Mouse (Mus musculus) lung, embryonic 15.5 days (tissue): ENCODE results near the gene Ubqln4. TPM values are rescaled to one million over a fixed set of nuclear protein-coding genes. Genes with fewer than 3 reads are reported as not detected.

Experiments
- ATAC-seq: fragments of 200-750 bp; cut with Nextera tagmentation; 2 replicates; pipeline ENCODE4 v1.8.0; 2017; ENCODE audit warnings: moderate number of reproducible peaks, borderline replicate concordance; ENCODE audit not compliant: low FRiP score, low TSS enrichment; ENCODE audit errors: extremely low read depth
- H3K27ac ChIP-seq: fragments of 300-500 bp; sonication (generic); 2 replicates; pipeline ENCODE4 v1.5.1; 2015; ENCODE audit warnings: moderate library complexity, mild to moderate bottlenecking, inconsistent platforms
- H3K27me3 ChIP-seq: fragments of 300-500 bp; sonication (generic); 2 replicates; pipeline ENCODE4 v1.6.1; 2015; ENCODE audit warnings: inconsistent platforms
- H3K36me3 ChIP-seq: fragments of 300-500 bp; sonication (generic); 2 replicates; pipeline ENCODE4 v1.6.1; 2015; ENCODE audit warnings: inconsistent platforms
- H3K4me1 ChIP-seq: fragments of 300-500 bp; sonication (generic); 2 replicates; pipeline ENCODE4 v1.6.1; 2015; ENCODE audit warnings: inconsistent platforms
- H3K4me2 ChIP-seq: fragments of 300-500 bp; sonication (generic); 2 replicates; pipeline ENCODE4 v1.6.1; 2015; ENCODE audit warnings: inconsistent platforms, mild to moderate bottlenecking, moderate library complexity
- H3K4me3 ChIP-seq: fragments of 300-500 bp; sonication (generic); 2 replicates; pipeline ENCODE4 v1.5.1; 2015; ENCODE audit warnings: mild to moderate bottlenecking, inconsistent platforms
- H3K9ac ChIP-seq: fragments of 300-500 bp; sonication (generic); 2 replicates; pipeline ENCODE4 v1.6.1; 2015; ENCODE audit warnings: inconsistent platforms
- H3K9me3 ChIP-seq: fragments of 300-500 bp; sonication (generic); 2 replicates; pipeline ENCODE4 v1.6.1; 2016; ENCODE audit warnings: inconsistent platforms
- WGBS: fragments of 180-500 bp; shearing (Covaris S2); methylation state at CpG from one replicate; pipeline ENCODE4 v1.1.7; 2015; 5-methylcytosine and 5-hydroxymethylcytosine counted together
- polyA plus RNA-seq: library from polyadenylated mRNA; unstranded; fragments of >200 nt; fragmentation: Nextera tagmentation; extraction: Ambion mirVana; gene quantifications from 2 replicates; pipeline ENCODE4 v1.2.1, GENCODE M21; 2015

Ubqln4 gene
- polyA plus RNA-seq, 1 experiment from 2014 or later = 46.4 TPM

- Histone ChIP-seq H3K4me1 (peaks cover 8% of the 10 kb centered on the region), H3K36me3 (peaks cover 79% of the 10 kb centered on the region), H3K4me2 (no peak overlapping the region), H3K27ac (no peak overlapping the region), H3K27me3 (no peaks in the 10 kb centered on the region), H3K9me3 (no peaks in the 10 kb centered on the region), H3K4me3 (no peak overlapping the region), H3K9ac (no peak overlapping the region)
- 94% methylated on average over 9 of the region's 9 CpGs for WGBS
- ATAC-seq = no peak
Observed at GRCm38 (mm10) chr3:88559596-88559995, 6.0 kb downstream of the Ubqln4 start.

GRCm38 (mm10) chr3:88561989-88562388 is 8.4 kb downstream of the Ubqln4 start:
- no peaks in the 10 kb centered on the region for H3K9me3 ChIP-seq
- H3K4me1 ChIP-seq = no peaks in the 10 kb centered on the region
- no peak overlapping the region for H3K4me3 ChIP-seq
- ATAC-seq = no peak
- no peak overlapping the region for H3K9ac ChIP-seq
- no peak overlapping the region for H3K4me2 ChIP-seq
- H3K27ac ChIP-seq = no peak overlapping the region
- peaks cover 91% of the 10 kb centered on the region for H3K36me3 ChIP-seq
- no peaks in the 10 kb centered on the region for H3K27me3 ChIP-seq
- 74% methylated on average over 4 of the region's 4 CpGs for WGBS

- H3K27ac ChIP-seq = no peak overlapping the region
- ATAC-seq = no peak
- H3K9me3 ChIP-seq = no peaks in the 10 kb centered on the region
- H3K27me3 ChIP-seq = no peaks in the 10 kb centered on the region
- H3K9ac ChIP-seq = no peak overlapping the region
- H3K4me2 ChIP-seq = no peak overlapping the region
- 73% methylated on average over 4 of the region's 4 CpGs for WGBS
- no peaks in the 10 kb centered on the region for H3K4me1 ChIP-seq
- H3K4me3 ChIP-seq = no peak overlapping the region
- H3K36me3 ChIP-seq = peaks cover 91% of the 10 kb centered on the region
Observed at GRCm38 (mm10) chr3:88563442-88563841, 9.9 kb downstream of the Ubqln4 start.

GRCm38 (mm10) chr3:88563966-88564365 is 10.4 kb downstream of the Ubqln4 start:
- ATAC-seq = no peak
- no peaks in the 10 kb centered on the region for H3K9me3 ChIP-seq
- peaks cover 91% of the 10 kb centered on the region for H3K36me3 ChIP-seq
- no peak overlapping the region for H3K4me2 ChIP-seq
- no peak overlapping the region for H3K27ac ChIP-seq
- H3K4me1 ChIP-seq = no peaks in the 10 kb centered on the region
- H3K9ac ChIP-seq = no peak overlapping the region
- 79% methylated on average over 7 of the region's 7 CpGs for whole genome bisulfite sequencing
- no peaks in the 10 kb centered on the region for H3K27me3 ChIP-seq
- H3K4me3 ChIP-seq = no peak overlapping the region

- H3K4me1 ChIP-seq = no peaks in the 10 kb centered on the region
- no peak overlapping the region for H3K9ac ChIP-seq
- peaks cover 84% of the 10 kb centered on the region for H3K36me3 ChIP-seq
- H3K4me3 ChIP-seq = no peak overlapping the region
- WGBS = 90% methylated on average over 3 of the region's 3 CpGs
- H3K27ac ChIP-seq = no peak overlapping the region
- H3K27me3 ChIP-seq = no peaks in the 10 kb centered on the region
- no peak for ATAC-seq
- H3K9me3 ChIP-seq = no peaks in the 10 kb centered on the region
- no peak overlapping the region for H3K4me2 ChIP-seq
Observed at GRCm38 (mm10) chr3:88566116-88566515, 12.6 kb downstream of the Ubqln4 start.

GRCm38 (mm10) chr3:88566536-88567061 is 13.0 kb downstream of the Ubqln4 start:
- ATAC-seq = no peak
- Histone ChIP-seq H3K27ac (no peak overlapping the region), H3K4me3 (no peak overlapping the region), H3K4me1 (no peaks in the 10 kb centered on the region), H3K9me3 (no peaks in the 10 kb centered on the region), H3K27me3 (no peaks in the 10 kb centered on the region), H3K36me3 (peaks cover 83% of the 10 kb centered on the region), H3K4me2 (no peak overlapping the region), H3K9ac (no peak overlapping the region)
- whole genome bisulfite sequencing = 81% methylated on average over 4 of the region's 4 CpGs

- peaks cover 73% of the 10 kb centered on the region for H3K36me3 ChIP-seq
- H3K4me3 ChIP-seq = no peak overlapping the region
- no peaks in the 10 kb centered on the region for H3K9me3 ChIP-seq
- H3K27ac ChIP-seq = no peak overlapping the region
- ATAC-seq = no peak
- H3K27me3 ChIP-seq = no peaks in the 10 kb centered on the region
- H3K9ac ChIP-seq = no peak overlapping the region
- WGBS = 78% methylated on average over 6 of the region's 6 CpGs
- H3K4me2 ChIP-seq = no peak overlapping the region
- H3K4me1 ChIP-seq = no peaks in the 10 kb centered on the region
Observed at GRCm38 (mm10) chr3:88567892-88568291, 14.3 kb downstream of the Ubqln4 start.

- H3K27me3 ChIP-seq = no peaks in the 10 kb centered on the region
- H3K27ac ChIP-seq = no peak overlapping the region
- H3K9me3 ChIP-seq = no peaks in the 10 kb centered on the region
- H3K4me3 ChIP-seq = no peak overlapping the region
- H3K36me3 ChIP-seq = peaks cover 66% of the 10 kb centered on the region
- H3K9ac ChIP-seq = no peak overlapping the region
- WGBS = 90% methylated on average over 2 of the region's 2 CpGs
- no peak for ATAC-seq
- H3K4me2 ChIP-seq = no peak overlapping the region
- H3K4me1 ChIP-seq = no peaks in the 10 kb centered on the region
Observed at GRCm38 (mm10) chr3:88568615-88569014, 15.1 kb downstream of the Ubqln4 start.

- ATAC-seq = no peak
- WGBS = 94% methylated on average over 2 of the region's 2 CpGs
- no peak overlapping the region for H3K9ac ChIP-seq
Observed at GRCm38 (mm10) chr3:88569093-88569492, 15.5 kb downstream of the Ubqln4 start.

GRCm38 (mm10) chr3:88569694-88570093 is 16.1 kb downstream of the Ubqln4 start:
- 80% methylated on average over 5 of the region's 5 CpGs for WGBS
- no peak for ATAC-seq
- Histone ChIP-seq H3K4me1 (no peaks in the 10 kb centered on the region), H3K4me3 (no peak overlapping the region), H3K27me3 (no peaks in the 10 kb centered on the region), H3K4me2 (no peak overlapping the region), H3K9me3 (no peaks in the 10 kb centered on the region), H3K36me3 (peaks cover 55% of the 10 kb centered on the region), H3K9ac (no peak overlapping the region), H3K27ac (no peak overlapping the region)

More at GRCm38 (mm10) chr3:88569093-88569492, 15.5 kb downstream of the Ubqln4 start:
- Histone ChIP-seq H3K27ac (no peak overlapping the region), H3K36me3 (peaks cover 61% of the 10 kb centered on the region), H3K4me1 (no peaks in the 10 kb centered on the region), H3K27me3 (no peaks in the 10 kb centered on the region), H3K4me2 (no peak overlapping the region), H3K4me3 (no peak overlapping the region), H3K9me3 (no peaks in the 10 kb centered on the region)

GRCm38 (mm10) chr3:88570341-88570740 is 16.8 kb downstream of the Ubqln4 start:
- H3K4me3 ChIP-seq = no peak overlapping the region
- no peak overlapping the region for H3K9ac ChIP-seq
- ATAC-seq = no peak
- H3K4me2 ChIP-seq = no peak overlapping the region
- peaks cover 49% of the 10 kb centered on the region for H3K36me3 ChIP-seq
- H3K9me3 ChIP-seq = no peaks in the 10 kb centered on the region
- no peak overlapping the region for H3K27ac ChIP-seq
- H3K4me1 ChIP-seq = no peaks in the 10 kb centered on the region
- 81% methylated on average over 10 of the region's 10 CpGs for WGBS
- no peaks in the 10 kb centered on the region for H3K27me3 ChIP-seq

GRCm38 (mm10) chr3:88571856-88572255 is 18.3 kb downstream of the Ubqln4 start:
- ATAC-seq = no peak
- Histone ChIP-seq H3K36me3 (peaks cover 34% of the 10 kb centered on the region), H3K27me3 (no peaks in the 10 kb centered on the region), H3K4me3 (no peak overlapping the region), H3K9me3 (no peaks in the 10 kb centered on the region), H3K4me2 (no peak overlapping the region), H3K9ac (no peak overlapping the region), H3K27ac (no peak overlapping the region), H3K4me1 (no peaks in the 10 kb centered on the region)
- 74% methylated on average over 1 of the region's 1 CpGs for WGBS

- no peak for ATAC-seq
- Histone ChIP-seq H3K4me2 (no peak overlapping the region), H3K4me3 (no peak overlapping the region), H3K27me3 (no peaks in the 10 kb centered on the region), H3K9me3 (no peaks in the 10 kb centered on the region), H3K36me3 (peaks cover 26% of the 10 kb centered on the region), H3K4me1 (no peaks in the 10 kb centered on the region), H3K9ac (no peak overlapping the region), H3K27ac (no peak overlapping the region)
- WGBS = 67% methylated on average over 2 of the region's 2 CpGs
Observed at GRCm38 (mm10) chr3:88572835-88573234, 19.3 kb downstream of the Ubqln4 start.
